Mouse (Mus musculus) CH12.LX (cell line): Measurements from ENCODE around the gene Car4. TPM values are rescaled to one million over a fixed set of nuclear protein-coding genes. Genes with fewer than 3 reads are reported as not detected.

Experiments
- DNase-seq: peaks from one replicate; pipeline ENCODE4 v3.0.0-alpha.2; 2013; ENCODE audit errors: extremely low read depth
- H3K27ac ChIP-seq: 2 replicates; pipeline ENCODE4 v1.5.1; 2012; ENCODE audit warnings: low read depth, mild to moderate bottlenecking, control low read depth, moderate library complexity; ENCODE audit not compliant: insufficient read depth
- H3K27me3 ChIP-seq: replicated peaks from 2 replicates; pipeline ENCODE3; 2012; ENCODE audit warnings: inconsistent platforms
- H3K36me3 ChIP-seq, 2 experiments: replicated peaks in 1 of 2; 2 replicates each; pipeline versions ENCODE3 to v1.6.1; 2012; ENCODE audit warnings: inconsistent platforms in 1 of 2, low read length in 1 of 2, mild to moderate bottlenecking in 1 of 2, mixed read lengths in 1 of 2, moderate library complexity in 1 of 2; ENCODE audit not compliant: control insufficient read depth in 1 of 2, insufficient read depth in 1 of 2
- H3K4me1 ChIP-seq, 2 experiments: 2 replicates each; pipeline ENCODE4 v1.6.1; 2012; ENCODE audit warnings: inconsistent platforms in 1 of 2, moderate library complexity in 1 of 2; ENCODE audit not compliant: insufficient read depth in 2 of 2, control insufficient read depth in 1 of 2
- H3K4me2 ChIP-seq: 2 replicates; pipeline ENCODE4 v1.6.1; 2012; ENCODE audit warnings: low read depth, mild to moderate bottlenecking, control low read depth; ENCODE audit not compliant: poor library complexity, insufficient read depth, severe bottlenecking
- H3K4me3 ChIP-seq, 3 experiments: fragments of 150-350 bp in 1 of 3; sonication (generic) in 1 of 3; replicated peaks in 1 of 3; 2 replicates each; pipeline versions ENCODE3 to v1.5.1; 2011 to 2012; ENCODE audit warnings: low read depth in 2 of 3, low read length in 2 of 3, mild to moderate bottlenecking in 2 of 3, moderate library complexity in 2 of 3, control low read depth in 1 of 3, improper control_type of control experiment in 1 of 3, inconsistent platforms in 1 of 3, mixed read lengths in 1 of 3; ENCODE audit not compliant: poor library complexity in 1 of 3
- H3K79me2 ChIP-seq: replicated peaks from 2 replicates; pipeline ENCODE4 v1.6.1; 2012; ENCODE audit warnings: mild to moderate bottlenecking, moderate library complexity; ENCODE audit not compliant: control insufficient read depth, poor library complexity, insufficient read depth, severe bottlenecking; ENCODE audit errors: extremely low read depth
- H3K9ac ChIP-seq: 2 replicates; pipeline ENCODE4 v1.6.1; 2012; ENCODE audit warnings: low read depth, mild to moderate bottlenecking, control low read depth, moderate library complexity; ENCODE audit not compliant: insufficient read depth
- H3K9me3 ChIP-seq: replicated peaks from 2 replicates; pipeline ENCODE3; 2012; ENCODE audit warnings: low read length, inconsistent platforms, mixed read lengths
- BHLHE40 ChIP-seq: IDR thresholded peaks from 2 replicates; pipeline ENCODE4 v1.6.1; 2011; ENCODE audit warnings: mild to moderate bottlenecking, low read depth, low read length, improper control_type of control experiment
- CHD2 ChIP-seq: IDR thresholded peaks from 2 replicates; pipeline ENCODE4 v1.6.1; 2011; ENCODE audit warnings: low read length, improper control_type of control experiment
- E2F4 ChIP-seq: IDR thresholded peaks from 2 replicates; pipeline ENCODE4 v1.6.1; 2011; ENCODE audit warnings: low read depth, low read length, improper control_type of control experiment; ENCODE audit not compliant: insufficient replicate concordance
- GABPA ChIP-seq: IDR thresholded peaks from 2 replicates; pipeline ENCODE4 v1.6.1; 2012; ENCODE audit warnings: low read depth, low read length, improper control_type of control experiment, inconsistent platforms; ENCODE audit not compliant: insufficient replicate concordance
- IRF4 ChIP-seq: IDR thresholded peaks from 2 replicates; pipeline ENCODE4 v1.6.1; 2014; ENCODE audit warnings: low read depth, mild to moderate bottlenecking, inconsistent platforms, low read length, improper control_type of control experiment
- KAT2A ChIP-seq: IDR thresholded peaks from 2 replicates; pipeline ENCODE4 v1.6.1; 2012; ENCODE audit warnings: low read length, improper control_type of control experiment, inconsistent platforms; ENCODE audit not compliant: insufficient replicate concordance
- MAFK ChIP-seq: IDR thresholded peaks from 2 replicates; pipeline ENCODE4 v1.6.1; 2011; ENCODE audit warnings: low read length, improper control_type of control experiment; ENCODE audit not compliant: insufficient replicate concordance
- MAZ ChIP-seq: IDR thresholded peaks from 2 replicates; pipeline ENCODE4 v1.6.1; 2012; ENCODE audit warnings: low read depth, mild to moderate bottlenecking, inconsistent platforms, low read length, improper control_type of control experiment, moderate library complexity
- MEF2A ChIP-seq: IDR thresholded peaks from 2 replicates; pipeline ENCODE4 v1.6.1; 2014; ENCODE audit warnings: low read depth, mild to moderate bottlenecking, inconsistent platforms, low read length, improper control_type of control experiment, borderline replicate concordance
- MYC ChIP-seq: IDR thresholded peaks from 2 replicates; pipeline ENCODE4 v1.6.1; 2011; ENCODE audit warnings: low read depth, mild to moderate bottlenecking, improper control_type of control experiment, low read length
- NELFE ChIP-seq: IDR thresholded peaks from 2 replicates; pipeline ENCODE4 v1.6.1; 2011; ENCODE audit warnings: low read depth, low read length, improper control_type of control experiment
- NRF1 ChIP-seq: IDR thresholded peaks from 2 replicates; pipeline ENCODE4 v1.6.1; 2014; ENCODE audit warnings: low read depth, mild to moderate bottlenecking, inconsistent platforms, low read length, improper control_type of control experiment, moderate library complexity
- PAX5 ChIP-seq: IDR thresholded peaks from 2 replicates; pipeline ENCODE4 v1.6.1; 2012; ENCODE audit warnings: low read length, inconsistent platforms, mixed read lengths
- POLR2A ChIP-seq: IDR thresholded peaks from 2 replicates; pipeline ENCODE4 v1.6.1; 2011; ENCODE audit warnings: low read depth, mild to moderate bottlenecking, improper control_type of control experiment, low read length
- POLR2AphosphoS2 ChIP-seq: IDR thresholded peaks from 2 replicates; pipeline ENCODE4 v1.6.1; 2011; ENCODE audit warnings: low read depth, low read length, improper control_type of control experiment
- RAD21 ChIP-seq: IDR thresholded peaks from 2 replicates; pipeline ENCODE4 v1.6.1; 2011; ENCODE audit warnings: low read depth, mild to moderate bottlenecking, low read length, improper control_type of control experiment, moderate library complexity
- SIN3A ChIP-seq: IDR thresholded peaks from 2 replicates; pipeline ENCODE4 v1.6.1; 2012; ENCODE audit warnings: low read length, improper control_type of control experiment, inconsistent platforms
- TCF12 ChIP-seq: IDR thresholded peaks from 2 replicates; pipeline ENCODE4 v1.6.1; 2014; ENCODE audit warnings: low read depth, mild to moderate bottlenecking, inconsistent platforms, low read length, improper control_type of control experiment
- UBTF ChIP-seq: IDR thresholded peaks from 2 replicates; pipeline ENCODE4 v1.6.1; 2012; ENCODE audit warnings: low read depth, mild to moderate bottlenecking, inconsistent platforms, low read length, improper control_type of control experiment, moderate library complexity
- USF1 ChIP-seq: IDR thresholded peaks from 2 replicates; pipeline ENCODE4 v1.6.1; 2014; ENCODE audit warnings: low read depth, mild to moderate bottlenecking, inconsistent platforms, low read length, improper control_type of control experiment
- USF2 ChIP-seq: conservative IDR thresholded peaks from 2 replicates; pipeline ENCODE4 v1.6.1; 2011; ENCODE audit warnings: low read depth, low read length, improper control_type of control experiment
- ZKSCAN1 ChIP-seq: IDR thresholded peaks from 2 replicates; pipeline ENCODE4 v1.6.1; 2012; ENCODE audit warnings: low read depth, inconsistent platforms, low read length, improper control_type of control experiment, borderline replicate concordance
- ZNF384 ChIP-seq: IDR thresholded peaks from 2 replicates; pipeline ENCODE4 v1.6.1; 2012; ENCODE audit warnings: low read depth, low read length, improper control_type of control experiment, inconsistent platforms
- dilution Hi-C: fragments of 300-500 bp; cut with MboI; formaldehyde crosslinking; loops from 2 replicates; pipeline ENCODE4 v1.14.3; 2020; ENCODE audit warnings: low sequenced_read_pairs; ENCODE audit not compliant: extremely low pct_unique_long_range_greater_than_20kb, extremely low pct_ligation_motif_present
- in situ Hi-C: fragments of 300-500 bp; cut with MboI; formaldehyde crosslinking; loops from 3 replicates; pipeline ENCODE4 v1.14.3; 2019; ENCODE audit warnings: low sequenced_read_pairs, low pct_ligation_motif_present, low pct_unique_long_range_greater_than_20kb, mixed read lengths
- polyA plus RNA-seq: library from polyadenylated mRNA; unstranded; fragments of >175 nt; gene quantifications from 2 replicates; pipeline ENCODE4 v1.2.1, GENCODE M21; 2012; ENCODE audit warnings: low read depth; ENCODE audit not compliant: insufficient read length
- total RNA-seq, 2 experiments: library from RNA; depleted of rRNA; stranded (reverse); fragments of 300-350 nt in 1 of 2; fragments of >200 nt in 1 of 2; gene quantifications; 2 replicates each; pipeline ENCODE4 v1.2.3; 2012 to 2014

Car4 gene
- total and polyA plus RNA-seq, 3 experiments = not detected

- Histone ChIP-seq H3K9ac (no peak overlapping the region), H3K4me1 (no peaks in the 10 kb centered on the region), H3K79me2 (no peaks in the 10 kb centered on the region), H3K36me3 (no peaks in the 10 kb centered on the region), H3K4me2 (no peak overlapping the region), H3K27ac (no peak overlapping the region), H3K4me3 (no peak overlapping the region), H3K9me3 (peaks cover 7% of the 10 kb centered on the region), H3K27me3 (peaks cover 80% of the 10 kb centered on the region)
- TF ChIP-seq E2F4 = no peak
- no peak for TF ChIP-seq POLR2AphosphoS2
- TF ChIP-seq ZKSCAN1 = no peak
- TF ChIP-seq GABPA = no peak
- TF ChIP-seq USF1 = no peak
- no peak for TF ChIP-seq PAX5
- no peak for TF ChIP-seq TCF12
- no peak for TF ChIP-seq CHD2
- no peak for TF ChIP-seq SIN3A
- no peak for TF ChIP-seq UBTF
- TF ChIP-seq MAZ = no peak
- TF ChIP-seq BHLHE40 = no peak
- dilution Hi-C loops (no loop called here), in situ Hi-C loops (no loop called here)
- no peak for DNase-seq
These were observed 10.4 kb upstream of the Car4 start for GRCm38 (mm10) chr11:84947206-84947605.

GRCm38 (mm10) chr11:84948114-84948513 is 9.5 kb upstream of the Car4 start:
- peaks cover 77% of the 10 kb centered on the region for H3K27me3 ChIP-seq
- no peaks in the 10 kb centered on the region for H3K36me3 ChIP-seq
- H3K4me1 ChIP-seq = 0 out of 4 replicates have a peak, but pooled peaks cover 0 to 2% of the 10 kb centered on the region in 2 experiments
- dilution Hi-C loops (no loop called here), in situ Hi-C loops (no loop called here)
- H3K79me2 ChIP-seq = no peaks in the 10 kb centered on the region
- H3K9me3 ChIP-seq = peaks cover 7% of the 10 kb centered on the region
- H3K27ac ChIP-seq = no peak overlapping the region
- no peak overlapping the region for H3K4me2 ChIP-seq
- no peak for DNase-seq
- TF ChIP-seq KAT2A (no peak), NRF1 (no peak), USF1 (no peak), PAX5 (no peak), CHD2 (no peak), POLR2AphosphoS2 (no peak), TCF12 (no peak), SIN3A (no peak), RAD21 (no peak), IRF4 (no peak), E2F4 (no peak), ZKSCAN1 (no peak), POLR2A (no peak), ZNF384 (no peak), USF2 (no peak), MAFK (no peak), MYC (no peak), MEF2A (no peak), GABPA (no peak), NELFE (no peak)
- no peak overlapping the region for H3K9ac ChIP-seq
- no peak overlapping the region for H3K4me3 ChIP-seq
